Mouse (Mus musculus) erythroblast, embryonic 14.5 days (primary cell): ENCODE data around the gene Gm12248.

Source experiments
- GATA1 ChIP-seq: IDR thresholded peaks from 2 replicates; pipeline ENCODE4 v1.6.1; 2012; ENCODE audit warnings: low read length, inconsistent platforms, mixed read lengths
- TAL1 ChIP-seq: IDR thresholded peaks from 3 replicates; pipeline ENCODE4 v1.6.1; 2012; ENCODE audit warnings: low read length, inconsistent platforms, mixed read lengths

- TF ChIP-seq GATA1 (no peak), TAL1 (no peak)
Observed at GRCm38 (mm10) chr11:58104351-58104791, 11.4 kb upstream of the Gm12248 start.
